Mouse (Mus musculus) megakaryocyte progenitor cell, adult 5-6 weeks (primary cell): Measurements from ENCODE around the gene Gm11168. TPM values are rescaled to one million over a fixed set of nuclear protein-coding genes. Genes with fewer than 3 reads are reported as not detected.
A peak's percentile ranks its signal among the peaks of the same experiment; 100 is the strongest.
"Not testable (repeated sequence)": the region's sequence is repeated elsewhere in the genome, so short reads cannot be mapped to it uniquely, and the experiment has no call there.

Experiments used
- ATAC-seq: replicated peaks from 2 replicates; pipeline ENCODE4 v1.8.0; 2016; ENCODE audit warnings: mild to moderate bottlenecking, moderate TSS enrichment, inconsistent platforms; ENCODE audit not compliant: poor library complexity
- total RNA-seq, 2 experiments: library from RNA; stranded (forward) in 1 of 2; stranded (reverse) in 1 of 2; fragments of 157-497, 149-512 nt in 1 of 2; fragments of 200-1000 nt in 1 of 2; gene quantifications; 2 replicates each; pipeline versions ENCODE4 v1.2.3 to v1.2.4; 2015 to 2017

Gene Gm11168
- total RNA-seq (2015) (not detected in 2 replicates), total RNA-seq (2017) (not detected in 2 replicates)

DNA sequence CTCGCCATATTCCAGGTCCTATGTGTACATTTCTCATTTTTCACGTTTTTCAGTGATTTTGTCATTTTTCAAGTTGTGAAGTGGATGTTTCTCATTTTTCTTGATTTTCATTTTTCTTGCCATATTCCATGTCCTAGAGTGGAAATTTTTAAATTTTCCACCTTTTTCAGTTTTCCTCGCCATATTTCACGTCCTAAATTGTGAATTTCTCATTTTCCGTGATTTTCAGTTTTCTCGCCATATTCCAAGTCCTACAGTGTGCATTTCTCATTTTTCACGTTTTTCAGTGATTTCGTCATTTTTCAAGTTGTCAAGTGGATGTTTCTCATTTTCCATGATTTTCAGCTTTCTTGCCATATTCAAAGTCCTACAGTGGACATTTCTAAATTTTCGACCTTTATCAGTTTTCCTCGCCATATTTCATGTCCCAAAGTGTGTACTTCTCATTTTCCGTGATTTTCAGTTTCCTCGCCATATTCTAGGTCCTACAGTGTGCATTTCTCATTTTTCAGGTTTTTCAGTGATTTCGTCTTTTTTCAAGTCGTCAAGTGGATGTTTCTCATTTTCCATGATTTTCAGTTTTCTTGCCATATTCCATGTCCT lies at the start of gene Gm11168:
TSS of gene Gm11168 (plus strand) at position 553 of the 603 bp plus-strand sequence.
- not testable (repeated sequence) for ATAC-seq

DNA sequence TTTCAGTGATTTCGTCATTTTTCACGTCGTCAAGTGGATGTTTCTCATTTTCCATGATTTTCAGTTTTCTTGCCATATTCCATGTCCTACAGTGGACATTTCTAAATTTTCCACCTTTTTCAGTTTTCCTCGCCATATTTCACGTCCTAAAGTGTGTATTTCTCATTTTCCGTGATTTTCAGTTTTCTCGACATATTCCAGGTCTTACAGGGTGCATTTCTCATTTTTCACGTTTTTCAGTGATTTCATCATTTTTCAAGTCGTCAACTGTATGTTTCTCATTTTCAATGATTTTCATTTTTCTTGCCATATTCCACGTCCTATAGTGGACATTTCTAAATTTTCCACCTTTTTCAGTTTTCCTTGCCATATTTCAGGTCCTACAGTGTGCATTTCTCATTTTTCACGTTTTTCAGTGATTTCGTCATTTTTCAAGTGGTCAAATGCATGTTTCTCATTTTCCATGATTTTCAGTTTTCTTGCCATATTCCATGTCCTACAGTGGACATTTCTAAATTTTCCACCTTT lies 2.6 kb upstream of the Gm11168 start, which contains the start of gene Gm10722:
TSS of gene Gm10722 (plus strand) at position 478 of the 528 bp plus-strand sequence.
- ATAC-seq = not testable (repeated sequence)

DNA sequence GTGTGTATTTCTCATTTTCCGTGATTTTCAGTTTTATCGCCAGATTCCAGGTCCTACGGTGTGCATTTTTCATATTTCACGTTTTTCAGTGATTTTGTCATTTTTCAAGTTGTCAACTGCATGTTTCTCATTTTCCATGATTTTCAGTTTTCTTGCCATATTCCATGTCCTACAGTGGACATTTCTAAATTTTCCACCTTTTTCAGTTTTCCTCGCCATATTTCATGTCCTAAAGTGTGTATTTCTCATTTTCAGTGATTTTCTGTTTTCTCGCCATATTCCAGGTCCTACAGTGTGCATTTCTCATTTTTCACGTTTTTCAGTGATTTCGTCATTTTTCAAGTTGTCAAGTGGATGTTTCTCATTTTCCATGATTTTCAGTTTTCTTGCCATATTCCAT lies 2.1 kb upstream of the Gm11168 start:
- not testable (repeated sequence) for ATAC-seq

DNA sequence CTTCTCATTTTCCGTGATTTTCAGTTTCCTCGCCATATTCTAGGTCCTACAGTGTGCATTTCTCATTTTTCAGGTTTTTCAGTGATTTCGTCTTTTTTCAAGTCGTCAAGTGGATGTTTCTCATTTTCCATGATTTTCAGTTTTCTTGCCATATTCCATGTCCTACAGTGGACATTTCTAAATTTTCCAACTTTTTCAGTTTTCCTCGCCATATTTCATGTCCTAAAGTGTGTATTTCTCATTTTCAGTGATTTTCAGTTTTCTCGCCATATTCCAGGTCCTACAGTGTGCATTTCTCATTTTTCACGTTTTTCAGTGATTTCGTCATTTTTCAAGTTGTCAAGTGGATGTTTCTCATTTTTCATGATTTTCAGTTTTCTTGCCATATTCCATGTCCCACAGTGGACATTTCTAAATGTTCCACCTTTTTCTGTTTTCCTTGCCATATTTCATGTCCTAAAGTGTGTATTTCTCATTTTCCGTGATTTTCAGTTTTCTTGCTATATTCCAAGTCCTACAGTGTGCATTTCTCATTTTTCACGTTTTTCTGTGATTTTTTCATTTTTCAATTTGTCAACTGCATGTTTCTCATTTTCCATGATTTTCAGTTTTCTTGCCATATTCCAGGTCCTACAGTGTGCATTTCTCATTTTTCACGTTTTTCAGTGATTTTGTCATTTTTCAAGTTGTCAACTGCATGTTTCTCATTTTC lies 1.0 kb upstream of the Gm11168 start:
- ATAC-seq = peak; percentile 37; the same call in 1 of the 2 replicates

DNA sequence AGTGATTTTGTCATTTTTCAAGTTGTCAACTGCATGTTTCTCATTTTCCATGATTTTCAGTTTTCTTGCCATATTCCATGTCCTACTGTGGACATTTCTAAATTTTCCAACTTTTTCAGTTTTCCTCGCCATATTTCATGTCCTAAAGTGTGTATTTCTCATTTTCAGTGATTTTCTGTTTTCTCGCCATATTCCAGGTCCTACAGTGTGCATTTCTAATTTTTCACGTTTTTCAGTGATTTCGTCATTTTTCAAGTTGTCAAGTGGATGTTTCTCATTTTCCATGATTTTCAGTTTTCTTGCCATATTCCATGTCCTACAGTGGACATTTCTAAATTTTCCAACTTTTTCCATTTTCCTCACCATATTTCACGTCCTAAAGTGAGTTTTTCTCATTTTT lies 3.0 kb downstream of the Gm11168 start:
- ATAC-seq = peak; percentile 35

DNA sequence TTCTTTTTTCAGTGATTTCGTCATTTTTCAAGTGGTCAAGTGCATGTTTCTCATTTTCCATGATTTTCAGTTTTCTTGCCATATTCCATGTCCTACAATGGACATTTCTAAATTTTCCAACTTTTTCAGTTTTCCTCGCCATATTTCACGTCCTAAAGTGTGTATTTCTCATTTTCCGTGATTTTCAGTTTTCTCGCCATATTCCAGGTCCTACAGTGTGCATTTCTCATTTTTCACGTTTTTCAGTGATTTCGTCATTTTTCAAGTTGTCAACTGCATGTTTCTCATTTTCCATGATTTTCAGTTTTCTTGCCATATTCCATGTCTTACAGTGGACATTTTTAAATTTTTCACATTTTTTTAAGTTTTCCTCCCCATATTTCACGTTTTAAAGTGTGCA lies 3.5 kb downstream of the Gm11168 start:
- not testable (repeated sequence) for ATAC-seq

DNA sequence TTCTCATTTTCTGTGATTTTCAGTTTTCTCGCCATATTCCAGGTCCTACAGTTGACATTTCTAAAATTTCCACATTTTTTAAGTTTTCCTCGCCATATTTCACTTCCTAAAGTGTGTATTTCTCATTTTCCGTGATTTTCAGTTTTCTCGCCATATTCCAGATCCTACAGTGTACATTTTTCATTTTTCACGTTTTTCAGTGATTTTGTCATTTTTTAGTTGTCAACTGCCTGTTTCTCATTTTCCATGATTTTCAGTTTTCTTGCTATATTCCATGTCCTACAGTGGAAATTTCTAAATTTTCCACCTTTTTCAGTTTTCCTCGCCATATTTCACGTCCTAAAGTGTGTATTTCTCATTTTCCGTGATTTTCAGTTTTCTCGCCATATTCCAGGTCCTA lies 4.1 kb downstream of the Gm11168 start:
- ATAC-seq = 0 out of 2 replicates have a peak, but pooled peaks have one; percentile 16

DNA sequence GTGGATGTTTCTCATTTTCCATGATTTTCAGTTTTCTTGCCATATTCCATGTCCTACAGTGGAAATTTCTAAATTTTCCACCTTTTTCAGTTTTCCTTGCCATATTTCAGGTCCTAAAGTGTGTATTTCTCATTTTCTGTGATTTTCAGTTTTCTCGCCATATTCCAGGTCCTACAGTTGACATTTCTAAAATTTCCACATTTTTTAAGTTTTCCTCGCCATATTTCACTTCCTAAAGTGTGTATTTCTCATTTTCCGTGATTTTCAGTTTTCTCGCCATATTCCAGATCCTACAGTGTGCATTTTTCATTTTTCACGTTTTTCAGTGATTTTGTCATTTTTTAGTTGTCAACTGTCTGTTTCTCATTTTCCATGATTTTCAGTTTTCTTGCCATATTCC lies 6.2 kb downstream of the Gm11168 start:
- peak; percentile 27 for ATAC-seq

DNA sequence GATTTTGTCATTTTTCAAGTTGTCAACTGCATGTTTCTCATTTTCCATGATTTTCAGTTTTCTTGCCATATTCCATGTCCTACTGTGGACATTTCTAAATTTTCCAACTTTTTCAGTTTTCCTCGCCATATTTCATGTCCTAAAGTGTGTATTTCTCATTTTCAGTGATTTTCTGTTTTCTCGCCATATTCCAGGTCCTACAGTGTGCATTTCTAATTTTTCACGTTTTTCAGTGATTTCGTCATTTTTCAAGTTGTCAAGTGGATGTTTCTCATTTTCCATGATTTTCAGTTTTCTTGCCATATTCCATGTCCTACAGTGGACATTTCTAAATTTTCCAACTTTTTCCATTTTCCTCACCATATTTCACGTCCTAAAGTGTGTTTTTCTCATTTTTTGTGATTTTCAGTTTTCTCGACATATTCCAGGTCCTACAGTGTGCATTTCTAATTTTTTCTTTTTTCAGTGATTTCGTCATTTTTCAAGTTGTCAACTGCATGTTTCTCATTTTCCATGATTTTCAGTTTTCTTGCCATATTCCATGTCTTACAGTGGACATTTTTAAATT lies 9.0 kb downstream of the Gm11168 start:
- ATAC-seq = peak; percentile 42

DNA sequence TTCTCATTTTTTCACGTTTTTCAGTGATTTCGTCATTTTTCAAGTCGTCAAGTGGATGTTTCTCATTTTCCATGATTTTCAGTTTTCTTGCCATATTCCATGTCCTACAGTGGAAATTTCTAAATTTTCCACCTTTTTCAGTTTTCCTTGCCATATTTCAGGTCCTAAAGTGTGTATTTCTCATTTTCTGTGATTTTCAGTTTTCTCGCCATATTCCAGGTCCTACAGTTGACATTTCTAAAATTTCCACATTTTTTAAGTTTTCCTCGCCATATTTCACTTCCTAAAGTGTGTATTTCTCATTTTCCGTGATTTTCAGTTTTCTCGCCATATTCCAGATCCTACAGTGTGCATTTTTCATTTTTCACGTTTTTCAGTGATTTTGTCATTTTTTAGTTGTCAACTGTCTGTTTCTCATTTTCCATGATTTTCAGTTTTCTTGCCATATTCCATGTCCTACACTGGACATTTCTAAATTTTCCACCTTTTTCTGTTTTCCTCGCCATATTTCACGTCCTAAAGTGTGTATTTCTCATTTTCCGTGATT lies 9.7 kb downstream of the Gm11168 start, which contains the start of gene Gm10721:
TSS of gene Gm10721 (plus strand) at position 408 of the 547 bp plus-strand sequence.
- ATAC-seq = peak; percentile 36

DNA sequence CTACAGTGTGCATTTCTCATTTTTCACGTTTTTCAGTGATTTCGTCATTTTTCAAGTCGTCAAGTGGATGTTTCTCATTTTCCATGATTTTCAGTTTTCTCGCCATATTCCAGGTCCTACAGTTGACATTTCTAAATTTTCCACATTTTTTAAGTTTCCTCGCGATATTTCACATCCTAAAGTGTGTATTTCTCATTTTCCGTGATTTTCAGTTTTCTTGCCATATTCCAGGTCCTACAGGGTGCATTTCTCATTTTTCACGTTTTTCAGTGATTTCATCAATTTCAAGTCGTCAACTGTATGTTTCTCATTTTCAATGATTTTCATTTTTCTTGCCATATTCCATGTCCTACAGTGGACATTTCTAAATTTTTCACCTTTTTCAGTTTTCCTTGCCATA lies 12.2 kb downstream of the Gm11168 start, which contains the start of gene Gm10720:
TSS of gene Gm10720 (plus strand) at position 301 of the 400 bp plus-strand sequence.
- ATAC-seq = not testable (repeated sequence)

DNA sequence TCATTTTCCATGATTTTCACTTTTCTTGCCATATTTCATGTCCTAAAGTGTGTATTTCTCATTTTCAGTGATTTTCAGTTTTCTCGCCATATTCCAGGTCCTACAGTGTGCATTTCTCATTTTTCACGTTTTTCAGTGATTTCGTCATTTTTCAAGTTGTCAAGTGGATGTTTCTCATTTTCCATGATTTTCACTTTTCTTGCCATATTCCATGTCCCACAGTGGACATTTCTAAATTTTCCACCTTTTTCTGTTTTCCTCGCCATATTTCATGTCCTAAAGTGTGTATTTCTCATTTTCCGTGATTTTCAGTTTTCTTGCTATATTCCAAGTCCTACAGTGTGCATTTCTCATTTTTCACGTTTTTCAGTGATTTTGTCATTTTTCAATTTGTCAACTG lies 12.8 kb downstream of the Gm11168 start:
- not testable (repeated sequence) for ATAC-seq

DNA sequence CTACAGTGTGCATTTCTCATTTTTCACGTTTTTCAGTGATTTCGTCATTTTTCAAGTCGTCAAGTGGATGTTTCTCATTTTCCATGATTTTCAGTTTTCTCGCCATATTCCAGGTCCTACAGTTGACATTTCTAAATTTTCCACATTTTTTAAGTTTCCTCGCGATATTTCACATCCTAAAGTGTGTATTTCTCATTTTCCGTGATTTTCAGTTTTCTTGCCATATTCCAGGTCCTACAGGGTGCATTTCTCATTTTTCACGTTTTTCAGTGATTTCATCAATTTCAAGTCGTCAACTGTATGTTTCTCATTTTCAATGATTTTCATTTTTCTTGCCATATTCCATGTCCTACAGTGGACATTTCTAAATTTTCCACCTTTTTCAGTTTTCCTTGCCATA lies 14.0 kb downstream of the Gm11168 start, which contains the start of gene Gm10719:
TSS of gene Gm10719 (plus strand) at position 301 of the 400 bp plus-strand sequence.
- not testable (repeated sequence) for ATAC-seq

DNA sequence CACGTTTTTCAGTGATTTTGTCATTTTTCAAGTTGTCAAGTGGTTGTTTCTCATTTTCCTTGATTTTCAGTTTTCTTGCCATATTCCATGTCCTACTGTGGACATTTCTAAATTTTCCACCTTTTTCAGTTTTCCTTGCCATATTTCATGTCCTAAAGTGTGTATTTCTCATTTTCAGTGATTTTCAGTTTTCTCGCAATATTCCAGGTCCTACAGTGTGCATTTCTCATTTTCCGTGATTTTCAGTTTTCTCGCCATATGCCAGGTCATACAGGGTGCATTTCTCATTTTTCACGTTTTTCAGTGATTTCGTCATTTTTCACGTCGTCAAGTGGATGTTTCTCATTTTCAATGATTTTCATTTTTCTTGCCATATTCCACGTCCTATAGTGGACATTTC lies 15.8 kb downstream of the Gm11168 start:
- not testable (repeated sequence) for ATAC-seq

DNA sequence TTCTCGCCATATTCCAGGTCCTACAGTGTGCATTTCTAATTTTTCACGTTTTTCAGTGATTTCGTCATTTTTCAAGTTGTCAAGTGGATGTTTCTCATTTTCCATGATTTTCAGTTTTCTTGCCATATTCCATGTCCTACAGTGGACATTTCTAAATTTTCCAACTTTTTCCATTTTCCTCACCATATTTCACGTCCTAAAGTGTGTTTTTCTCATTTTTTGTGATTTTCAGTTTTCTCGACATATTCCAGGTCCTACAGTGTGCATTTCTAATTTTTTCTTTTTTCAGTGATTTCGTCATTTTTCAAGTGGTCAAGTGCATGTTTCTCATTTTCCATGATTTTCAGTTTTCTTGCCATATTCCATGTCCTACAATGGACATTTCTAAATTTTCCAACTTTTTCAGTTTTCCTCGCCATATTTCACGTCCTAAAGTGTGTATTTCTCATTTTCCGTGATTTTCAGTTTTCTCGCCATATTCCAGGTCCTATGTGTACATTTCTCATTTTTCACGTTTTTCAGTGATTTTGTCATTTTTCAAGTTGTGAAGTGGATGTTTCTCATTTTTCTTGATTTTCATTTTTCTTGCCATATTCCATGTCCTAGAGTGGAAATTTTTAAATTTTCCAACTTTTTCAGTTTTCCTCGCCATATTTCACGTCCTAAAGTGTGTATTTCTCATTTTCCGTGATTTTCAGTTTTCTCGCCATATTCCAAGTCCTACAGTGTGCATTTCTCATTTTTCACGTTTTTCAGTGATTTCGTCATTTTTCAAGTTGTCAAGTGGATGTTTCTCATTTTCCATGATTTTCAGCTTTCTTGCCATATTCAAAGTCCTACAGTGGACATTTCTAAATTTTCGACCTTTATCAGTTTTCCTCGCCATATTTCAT lies 16.9 kb downstream of the Gm11168 start:
- ATAC-seq = peak; percentile 38

DNA sequence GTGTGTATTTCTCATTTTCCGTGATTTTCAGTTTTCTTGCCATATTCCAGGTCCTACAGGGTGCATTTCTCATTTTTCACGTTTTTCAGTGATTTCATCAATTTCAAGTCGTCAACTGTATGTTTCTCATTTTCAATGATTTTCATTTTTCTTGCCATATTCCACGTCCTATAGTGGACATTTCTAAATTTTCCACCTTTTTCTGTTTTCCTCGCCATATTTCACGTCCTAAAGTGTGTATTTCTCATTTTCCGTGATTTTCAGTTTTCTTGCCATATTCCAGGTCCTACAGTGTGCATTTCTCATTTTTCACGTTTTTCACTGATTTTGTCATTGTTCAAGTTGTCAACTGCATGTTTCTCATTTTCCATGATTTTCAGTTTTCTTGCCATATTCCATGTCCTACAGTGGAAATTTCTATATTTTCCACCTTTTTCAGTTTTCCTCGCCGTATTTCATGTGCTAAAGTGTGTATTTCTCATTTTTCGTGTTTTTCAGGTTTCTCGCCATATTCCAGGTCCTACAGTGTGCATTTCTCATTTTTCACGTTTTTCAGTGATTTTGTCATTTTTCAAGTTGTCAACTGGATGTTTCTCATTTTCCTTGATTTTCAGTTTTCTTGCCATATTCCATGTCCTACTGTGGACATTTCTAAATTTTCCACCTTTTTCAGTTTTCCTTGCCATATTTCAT lies 19.3 kb downstream of the Gm11168 start:
- ATAC-seq = not testable (repeated sequence)

DNA sequence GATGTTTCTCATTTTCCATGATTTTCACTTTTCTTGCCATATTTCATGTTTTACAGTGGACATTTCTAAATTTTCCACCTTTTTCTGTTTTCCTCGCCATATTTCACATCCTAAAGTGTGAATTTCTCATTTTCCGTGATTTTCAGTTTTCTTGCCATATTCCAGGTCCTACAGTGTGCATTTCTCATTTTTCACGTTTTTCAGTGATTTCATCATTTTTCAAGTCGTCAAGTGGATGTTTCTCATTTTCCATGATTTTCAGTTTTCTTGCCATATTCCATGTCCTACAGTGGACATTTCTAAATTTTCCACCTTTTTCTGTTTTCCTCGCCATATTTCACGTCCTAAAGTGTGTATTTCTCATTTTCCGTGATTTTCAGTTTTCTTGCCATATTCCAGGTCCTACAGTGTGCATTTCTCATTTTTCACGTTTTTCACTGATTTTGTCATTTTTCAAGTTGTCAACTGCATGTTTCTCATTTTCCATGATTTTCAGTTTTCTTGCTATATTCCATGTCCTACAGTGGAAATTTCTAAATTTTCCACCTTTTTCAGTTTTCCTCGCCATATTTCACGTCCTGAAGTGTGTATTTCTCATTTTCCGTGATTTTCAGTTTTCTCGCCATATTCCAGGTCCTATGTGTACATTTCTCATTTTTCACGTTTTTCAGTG lies 20.3 kb downstream of the Gm11168 start, which contains the start of gene Gm10718:
TSS of gene Gm10718 (plus strand) at position 236 of the 673 bp plus-strand sequence.
- not testable (repeated sequence) for ATAC-seq

DNA sequence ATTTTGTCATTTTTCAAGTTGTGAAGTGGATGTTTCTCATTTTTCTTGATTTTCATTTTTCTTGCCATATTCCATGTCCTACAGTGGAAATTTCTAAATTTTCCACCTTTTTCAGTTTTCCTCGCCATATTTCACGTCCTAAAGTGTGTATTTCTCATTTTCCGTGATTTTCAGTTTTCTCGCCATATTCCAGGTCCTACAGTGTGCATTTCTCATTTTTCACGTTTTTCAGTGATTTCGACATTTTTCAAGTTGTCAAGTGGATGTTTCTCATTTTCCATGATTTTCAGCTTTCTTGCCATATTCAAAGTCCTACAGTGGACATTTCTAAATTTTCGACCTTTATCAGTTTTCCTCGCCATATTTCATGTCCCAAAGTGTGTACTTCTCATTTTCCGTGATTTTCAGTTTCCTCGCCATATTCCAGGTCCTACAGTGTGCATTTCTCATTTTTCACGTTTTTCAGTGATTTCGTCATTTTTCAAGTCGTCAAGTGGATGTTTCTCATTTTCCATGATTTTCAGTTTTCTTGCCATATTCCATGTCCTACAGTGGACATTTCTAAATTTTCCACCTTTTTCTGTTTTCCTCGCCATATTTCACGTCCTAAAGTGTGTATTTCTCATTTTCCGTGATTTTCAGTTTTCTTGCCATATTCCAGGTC lies 21.0 kb downstream of the Gm11168 start:
- ATAC-seq = not testable (repeated sequence)
